In the genomic region with DNA sequence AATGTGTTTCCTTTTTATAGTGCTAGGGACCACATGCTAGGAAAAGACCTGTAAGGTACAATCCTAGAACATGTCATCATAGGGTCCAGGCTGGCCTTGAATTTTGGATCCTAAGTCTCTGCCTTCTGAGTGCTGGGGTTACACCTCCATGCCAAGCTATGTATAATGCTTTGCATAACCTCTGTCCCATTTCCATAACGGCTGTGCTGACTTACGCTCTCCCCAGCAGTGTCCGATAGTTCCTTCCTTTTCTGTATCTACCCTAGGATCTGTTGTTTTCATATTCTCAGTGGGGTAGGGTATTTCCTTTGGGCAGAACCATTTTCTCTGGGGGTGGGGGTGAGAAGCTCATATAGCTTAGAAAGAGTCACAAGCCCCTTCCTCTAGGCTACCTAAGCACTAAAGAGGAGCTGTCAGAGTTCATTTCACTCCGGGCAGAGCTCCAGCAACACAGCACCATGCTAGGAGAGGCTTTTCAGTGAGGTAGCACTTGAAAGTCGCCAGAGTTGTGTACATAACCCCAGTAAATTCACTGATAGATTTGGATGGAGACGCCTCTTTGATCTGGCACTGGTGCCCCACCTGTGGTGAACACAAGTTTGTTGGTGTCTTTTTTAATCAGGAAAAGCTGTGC, we compare ENCODE assay signal across 18 mouse cellular contexts. TPM values are rescaled to one million over a fixed set of nuclear protein-coding genes. Genes with fewer than 3 reads are reported as not detected.
A peak's percentile ranks its signal among the peaks of the same experiment; 100 is the strongest.
DNase-seq lines count a peak whose midpoint lies in the region; ATAC-seq lines count a peak whose summit lies in the region.
"Had no signal": no experiment of that assay in that cellular context is flagged by ENCODE, and none has a peak within 500 bp of the region (broad histone marks: within the 10 kb centered on the region; RNA-seq: fewer than 3 reads in every experiment).

No protein-coding gene starts in this region.

- ATAC-seq in heart, embryonic 11.5 days (replicated peaks; ENCODE audit: insufficient number of reproducible peaks, low FRiP score, low TSS enrichment): no peak
- no peak for ATAC-seq in liver, embryonic 16.5 days (ENCODE audit: low read depth)
- no peak for ATAC-seq in liver, embryonic 12.5 days
- peak; percentile 64 for ATAC-seq in common myeloid progenitor, adult 5-6 weeks (replicated peaks; ENCODE audit: low read depth, poor library complexity, severe bottlenecking)
- ATAC-seq: forebrain, postnatal 0 days had no signal

- peak overlapping the region; percentile 4; the same call in 1 of the 2 replicates for H3K27ac ChIP-seq in heart, embryonic 11.5 days (ENCODE audit: low read depth, low read length)
- peak overlapping the region; percentile 2; the same call in 1 of the 2 replicates for H3K27ac ChIP-seq in liver, embryonic 16.5 days (ENCODE audit: low read length)
- no peak overlapping the region for H3K27ac ChIP-seq in liver, embryonic 12.5 days
- H3K27ac ChIP-seq: hindbrain, embryonic 15.5 days; liver, embryonic 14.5 days had no signal

- H3K36me3 ChIP-seq in heart, embryonic 11.5 days (ENCODE audit: control insufficient read depth, insufficient read depth, low read length): no peaks in the 10 kb centered on the region
- H3K36me3 ChIP-seq in liver, embryonic 16.5 days (ENCODE audit: control insufficient read depth, insufficient read depth): no peaks in the 10 kb centered on the region
- H3K36me3 ChIP-seq in liver, embryonic 12.5 days: peaks cover 6% of the 10 kb centered on the region; the same call in 1 of the 2 replicates
- H3K36me3 ChIP-seq: hindbrain, embryonic 15.5 days had no signal

- no peak overlapping the region for H3K4me2 ChIP-seq in heart, embryonic 11.5 days
- no peak overlapping the region for H3K4me2 ChIP-seq in liver, embryonic 16.5 days (ENCODE audit: low read depth, low read length)
- H3K4me2 ChIP-seq in liver, embryonic 12.5 days: no peak overlapping the region
- H3K4me2 ChIP-seq: hindbrain, embryonic 15.5 days; midbrain, embryonic 11.5 days had no signal

- peaks cover 11% of the 10 kb centered on the region; the same call in 1 of the 2 replicates for H3K4me1 ChIP-seq in heart, embryonic 11.5 days (ENCODE audit: control insufficient read depth, insufficient read depth, low read length)
- no peaks in the 10 kb centered on the region for H3K4me1 ChIP-seq in liver, embryonic 16.5 days (ENCODE audit: control insufficient read depth, low read depth, low read length)
- H3K4me1 ChIP-seq in liver, embryonic 12.5 days: no peaks in the 10 kb centered on the region
- H3K4me1 ChIP-seq: hindbrain, embryonic 15.5 days had no signal

- no peak for DNase-seq in heart, adult 9 months (ENCODE audit: low spot score in 2 of 2)
- peak; percentile 55 for DNase-seq in lung, postnatal 36 days
- no peak for DNase-seq in left cerebral cortex, postnatal 14 days (ENCODE audit: low spot score in 2 of 2)
- no peak for DNase-seq in frontal cortex, postnatal 10 days (ENCODE audit: low spot score in 2 of 2)
- DNase-seq: cerebellum, adult 11 months; forebrain, postnatal 0 days; kidney, adult 18-20 months; kidney, postnatal 4 days; layer of hippocampus, postnatal 36 days; thymus, adult 18-20 months had no signal

- H3K9me3 ChIP-seq in heart, embryonic 11.5 days (replicated peaks; ENCODE audit: control insufficient read depth, low read length): no peaks in the 10 kb centered on the region
- no peaks in the 10 kb centered on the region for H3K9me3 ChIP-seq in liver, embryonic 16.5 days (replicated peaks; ENCODE audit: control insufficient read depth, low read length)
- no peaks in the 10 kb centered on the region for H3K9me3 ChIP-seq in liver, embryonic 12.5 days (replicated peaks)
- H3K9me3 ChIP-seq: hindbrain, embryonic 15.5 days had no signal

- H3K27me3 ChIP-seq in heart, embryonic 11.5 days (ENCODE audit: control insufficient read depth, insufficient read depth, low read length): no peaks in the 10 kb centered on the region
- no peaks in the 10 kb centered on the region for H3K27me3 ChIP-seq in liver, embryonic 16.5 days (ENCODE audit: control insufficient read depth, insufficient read depth, low read depth, low read length)
- no peaks in the 10 kb centered on the region for H3K27me3 ChIP-seq in liver, embryonic 12.5 days (replicated peaks)
- H3K27me3 ChIP-seq: hindbrain, embryonic 15.5 days had no signal

- no peak overlapping the region for H3K4me3 ChIP-seq in heart, embryonic 11.5 days (ENCODE audit: low read depth, low read length)
- no peak overlapping the region for H3K4me3 ChIP-seq in liver, embryonic 16.5 days (ENCODE audit: low read depth, low read length)
- no peak overlapping the region for H3K4me3 ChIP-seq in liver, embryonic 12.5 days
- H3K4me3 ChIP-seq: hindbrain, embryonic 15.5 days; myocyte had no signal

- H3K9ac ChIP-seq in heart, embryonic 11.5 days (ENCODE audit: low read depth, low read length): no peak overlapping the region
- H3K9ac ChIP-seq in liver, embryonic 16.5 days (ENCODE audit: low read depth, low read length): no peak overlapping the region
- H3K9ac ChIP-seq in liver, embryonic 12.5 days: no peak overlapping the region
- H3K9ac ChIP-seq: forebrain, postnatal 0 days; hindbrain, embryonic 15.5 days; liver, embryonic 14.5 days had no signal

- WGBS in heart, embryonic 11.5 days (ENCODE audit: insufficient replicate concordance): 64% methylated on average over 6 of the region's 6 CpGs
- 30% methylated on average over 6 of the region's 6 CpGs for WGBS in liver, embryonic 16.5 days (ENCODE audit: insufficient replicate concordance)
- 49% methylated on average over 6 of the region's 6 CpGs for WGBS in liver, embryonic 12.5 days (ENCODE audit: insufficient replicate concordance)

- intact Hi-C loops in left cerebral cortex, postnatal 14 days (cut with DNase I): no loop called here

RNA-seq across cellular contexts. Expression of gene Tor3a, which starts 21.9 kb away (rescaled TPM):
- 4.5 and 5.5 TPM in 2 replicates for polyA plus RNA-seq in heart, embryonic 11.5 days (2014; fragmentation: Nextera tagmentation; extraction: Ambion mirVana)
- 3.7 and 3.9 TPM in 2 replicates for polyA plus RNA-seq in liver, embryonic 16.5 days (2015; fragmentation: Nextera tagmentation; extraction: Ambion mirVana)
- polyA plus RNA-seq in liver, embryonic 12.5 days (2016; fragmentation: Nextera tagmentation; extraction: Ambion mirVana): 2.9 and 3.3 TPM in 2 replicates
- 16.1 and 22.1 TPM in 2 replicates for total RNA-seq in common myeloid progenitor, adult 5-6 weeks (2017)
- total RNA-seq in left cerebral cortex, postnatal 14 days (2021): 1 to 10 TPM; 4.2 to 6.8 TPM
